Mouse (Mus musculus) urinary bladder, postnatal 4 days (tissue): ENCODE measurements around the gene Gm44.
"Not testable (repeated sequence)": the region's sequence is repeated elsewhere in the genome, so short reads cannot be mapped to it uniquely, and the experiment has no call there.

Experiments
- DNase-seq, 2 experiments: peaks; one replicate each; pipeline ENCODE4 v3.0.0; 2021 to 2022; ENCODE audit warnings: low spot score in 2 of 2

Gene Gm44

GRCm38 (mm10) chrX:90891842-90892241, at the start of gene Gm44:
Gene Gm44 (plus strand): TSS chrX:90892142.
- DNase-seq: no peak

DNA sequence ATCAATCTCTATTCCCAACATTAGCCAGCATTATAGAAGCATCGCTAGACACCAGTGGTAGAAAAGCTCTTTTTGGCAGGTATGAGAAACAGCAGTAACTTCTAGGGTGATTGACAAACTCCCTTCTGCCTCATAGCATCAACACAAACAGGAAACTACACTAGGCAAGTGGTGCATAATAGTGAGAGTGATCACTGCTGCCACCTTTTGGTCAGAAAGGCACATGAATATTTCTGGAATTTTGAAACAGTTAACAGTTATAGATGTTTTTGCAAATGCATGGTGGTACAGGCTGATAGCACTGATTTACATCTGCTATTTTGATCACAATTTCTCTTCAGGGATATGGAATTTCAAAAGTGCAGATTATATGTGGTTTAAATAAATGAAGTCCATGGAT, 36.0 kb downstream of the Gm44 start:
- no peak for DNase-seq

GRCm38 (mm10) chrX:90938211-90938610, 46.3 kb downstream of the Gm44 start:
- not testable (repeated sequence) for DNase-seq
